Mouse (Mus musculus) adrenal gland, adult 8-10 months (tissue): ENCODE measurements at regions not wholly inside any gene's neighbourhood (a gene's known extent, or its start where the extent isn't known, plus 50 kb on each side); places are given as distances from the start of the nearest gene placed in this dataset.

Source experiments
- DNase-seq: peaks from one replicate; pipeline ENCODE4 v3.0.0; 2022

GRCm38 (mm10) chr1:142838663-142839062 is 801.8 kb upstream of the B3galt2 start:
- DNase-seq, result no peak

- no peak for DNase-seq
Measured at GRCm38 (mm10) chr1:142867024-142867700, 773.3 kb upstream of the B3galt2 start.

GRCm38 (mm10) chr1:142891842-142892241 is 748.6 kb upstream of the B3galt2 start:
- no peak for DNase-seq

GRCm38 (mm10) chr1:142893156-142893555 is 747.3 kb upstream of the B3galt2 start:
- DNase-seq, result no peak

- DNase-seq, result no peak
Measured at GRCm38 (mm10) chr1:142894145-142894544, 746.3 kb upstream of the B3galt2 start.

DNA sequence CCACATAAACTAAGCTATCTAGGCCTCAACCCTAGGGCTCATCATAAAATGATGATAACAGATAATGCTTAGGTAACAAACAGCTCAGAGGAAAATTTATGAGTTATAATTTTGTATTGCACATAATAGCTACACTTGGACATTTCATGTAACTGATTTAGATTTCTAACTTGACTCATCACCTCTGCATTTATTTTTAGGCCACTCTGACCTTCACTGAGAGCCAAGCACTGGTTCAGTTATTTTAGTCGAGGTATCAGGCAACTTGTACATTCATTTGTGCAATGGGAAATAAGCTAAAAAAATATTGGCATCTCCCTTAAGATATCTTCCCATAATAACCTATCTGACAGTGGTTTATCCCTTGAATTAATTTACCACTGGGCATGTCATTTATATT is 745.4 kb upstream of the B3galt2 start:
- peak; percentile 4 for DNase-seq

DNA sequence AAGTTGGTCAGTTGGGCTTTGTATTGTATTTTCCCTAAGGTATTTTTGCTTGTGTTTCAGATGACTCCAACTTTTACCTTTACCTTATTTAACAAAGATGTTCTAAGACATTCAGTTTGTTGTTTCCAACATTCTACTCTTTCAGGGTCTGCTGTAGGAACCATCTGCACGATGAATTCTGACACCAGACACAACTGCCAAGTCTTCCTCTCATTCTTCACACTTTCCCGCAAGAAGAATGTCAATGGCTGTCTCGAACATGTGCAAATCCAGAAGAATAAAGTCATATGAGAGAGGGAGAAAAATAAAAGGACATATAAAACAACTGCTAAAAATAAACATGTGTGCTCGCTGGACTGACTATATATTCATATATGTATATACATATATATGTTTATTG is 730.6 kb upstream of the B3galt2 start:
- DNase-seq, result no peak

- DNase-seq, result no peak
Measured at GRCm38 (mm10) chr1:142956686-142957085, 683.8 kb upstream of the B3galt2 start.

DNA sequence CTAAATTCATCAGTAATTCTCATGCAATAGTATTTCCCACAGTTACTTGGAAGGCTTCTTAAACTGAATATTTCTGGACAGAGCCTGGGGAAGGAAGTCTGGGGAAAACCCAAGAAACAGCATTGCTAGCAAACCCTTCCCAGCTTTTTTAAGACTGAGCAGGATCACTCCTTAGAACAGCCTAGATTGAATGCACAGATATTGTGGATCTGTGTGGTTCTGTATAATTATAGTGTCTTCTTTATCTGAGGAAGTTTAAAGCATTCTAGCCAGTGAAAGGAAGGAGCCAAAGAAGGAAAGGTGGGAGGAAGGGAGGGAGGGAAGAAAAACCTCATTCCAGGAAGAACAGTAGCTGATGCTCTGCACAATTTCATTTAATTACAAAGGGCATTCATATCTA is 669.0 kb upstream of the B3galt2 start:
- no peak for DNase-seq

GRCm38 (mm10) chr1:142973387-142973786 is 667.1 kb upstream of the B3galt2 start:
- no peak for DNase-seq

- DNase-seq, result no peak
Measured at GRCm38 (mm10) chr1:142982994-142983393, 657.5 kb upstream of the B3galt2 start.

- peak; percentile 32 for DNase-seq
Measured at GRCm38 (mm10) chr1:142983641-142984040, 656.8 kb upstream of the B3galt2 start.

DNA sequence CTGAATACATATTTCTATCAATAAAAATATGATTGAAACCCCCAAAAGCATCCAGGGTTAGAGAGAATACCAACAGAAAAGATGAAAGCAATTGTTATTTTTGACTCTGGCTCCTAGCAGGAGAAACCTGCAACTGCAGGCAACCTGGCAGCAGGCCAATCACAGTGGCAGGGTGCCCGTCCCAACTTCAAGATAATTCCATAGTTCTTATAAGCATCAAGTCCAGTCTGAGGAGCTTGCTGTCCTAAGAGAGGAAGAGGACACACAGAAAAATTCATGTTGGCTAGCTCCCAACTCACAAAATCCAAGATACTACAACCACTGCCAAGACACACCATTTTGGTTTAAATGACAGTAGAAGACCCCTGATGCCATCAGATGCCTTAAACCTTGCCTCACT is 654.9 kb upstream of the B3galt2 start:
- peak; percentile 7 for DNase-seq

DNA sequence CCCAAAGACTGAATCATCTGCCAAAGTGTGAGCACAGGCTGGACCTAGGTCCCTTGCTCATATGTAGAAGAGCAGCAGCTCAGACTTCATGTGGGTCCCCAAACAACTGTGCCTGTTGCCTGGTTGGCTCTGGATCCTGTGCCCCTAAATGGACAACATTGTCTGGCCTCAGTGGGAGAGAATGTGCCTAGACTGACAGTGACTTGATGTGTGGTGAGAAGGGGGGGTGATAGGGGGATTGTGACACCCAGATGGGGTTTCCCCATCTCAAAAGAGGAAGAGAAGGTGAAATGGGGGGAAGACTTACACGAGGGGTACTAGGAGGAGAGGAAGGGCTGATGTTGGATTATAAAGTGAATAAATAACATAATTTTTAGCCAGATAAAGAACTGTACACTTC is 640.2 kb upstream of the B3galt2 start:
- no peak for DNase-seq

- DNase-seq, result no peak
Measured at GRCm38 (mm10) chr1:143001112-143001511, 639.4 kb upstream of the B3galt2 start.

- DNase-seq, result no peak
Measured at GRCm38 (mm10) chr1:143006045-143006444, 634.4 kb upstream of the B3galt2 start.

DNA sequence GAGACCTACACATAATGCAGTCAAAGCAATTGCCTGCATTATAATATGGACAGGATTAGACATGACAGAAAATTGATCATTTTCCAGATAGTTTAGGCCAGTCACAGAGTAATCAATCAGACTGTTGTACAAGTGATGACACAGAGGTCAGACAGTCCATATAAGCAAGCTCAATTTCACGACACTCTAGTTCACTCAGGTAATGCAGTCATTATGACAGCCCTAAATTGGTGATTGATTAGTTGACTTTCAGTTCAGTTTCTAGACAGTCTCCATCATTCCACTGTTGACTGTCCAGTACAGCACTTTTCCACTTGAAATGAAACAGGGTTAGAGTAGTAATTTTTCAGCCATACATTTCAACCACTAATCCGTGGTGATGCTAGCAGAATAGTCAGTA is 620.5 kb upstream of the B3galt2 start:
- no peak for DNase-seq

- no peak for DNase-seq
Measured at GRCm38 (mm10) chr1:143053161-143053560, 587.3 kb upstream of the B3galt2 start.

DNA sequence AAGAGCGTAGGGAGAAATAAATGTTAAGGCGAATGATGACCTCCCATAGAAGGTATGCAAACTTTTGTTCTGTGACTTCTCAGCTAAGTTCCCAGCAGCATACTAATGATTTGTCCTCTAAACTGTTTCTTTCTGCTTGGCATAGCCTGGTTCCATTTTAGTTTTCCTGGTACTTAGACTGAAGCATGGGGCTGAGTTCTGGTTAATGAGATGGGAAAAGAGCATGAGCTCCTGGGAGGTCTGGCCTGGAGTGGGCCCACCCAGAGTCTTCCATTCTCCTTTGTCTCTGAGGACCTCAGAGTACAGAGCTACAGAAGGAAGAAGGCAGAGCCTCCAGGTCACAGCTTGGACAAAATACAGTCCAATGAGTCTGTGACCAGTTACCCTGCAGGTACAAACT is 586.9 kb upstream of the B3galt2 start:
- DNase-seq, result no peak

GRCm38 (mm10) chr1:143054451-143055024 is 585.9 kb upstream of the B3galt2 start:
- no peak for DNase-seq

GRCm38 (mm10) chr1:143060698-143061576 is 579.5 kb upstream of the B3galt2 start:
- DNase-seq, result no peak

- no peak for DNase-seq
Measured at GRCm38 (mm10) chr1:143065493-143065892, 575.0 kb upstream of the B3galt2 start.

DNA sequence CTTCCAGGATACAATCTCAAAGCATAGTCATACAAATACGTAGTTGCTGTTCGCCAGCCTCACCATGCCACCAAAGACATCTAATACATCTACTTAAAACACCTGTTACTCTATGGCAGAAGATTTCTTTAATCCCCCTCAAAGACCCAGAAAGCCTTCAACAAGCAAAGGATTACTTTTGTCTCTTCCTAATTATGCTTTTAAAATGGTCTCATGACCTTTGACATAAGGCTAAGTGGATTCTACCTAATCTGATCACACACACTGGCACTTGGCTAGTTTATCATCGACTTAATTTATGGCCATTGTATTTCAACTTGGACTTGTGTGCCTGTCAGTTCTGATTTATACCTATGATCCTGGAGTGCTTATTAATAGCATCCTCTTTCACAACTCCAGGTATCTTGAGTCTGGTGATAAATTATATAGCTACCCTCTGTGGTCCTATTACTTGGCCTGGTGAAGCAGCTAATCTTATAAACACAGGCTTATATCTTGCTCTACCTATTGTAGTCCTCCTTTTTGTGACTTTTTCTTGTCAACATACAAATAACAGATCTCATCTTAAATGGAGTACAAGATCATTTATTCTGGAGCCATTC is 568.6 kb upstream of the B3galt2 start:
- no peak for DNase-seq
